Mouse (Mus musculus) myocyte (in vitro differentiated cells): ENCODE measurements around the gene Rab8a.

Experiments used
- E2F4 ChIP-seq: IDR thresholded peaks from one replicate; pipeline ENCODE4 v1.6.1; 2011; ENCODE audit warnings: mild to moderate bottlenecking, control low read depth, moderate library complexity; ENCODE audit not compliant: insufficient read depth
- MAX ChIP-seq: IDR thresholded peaks from one replicate; pipeline ENCODE4 v1.6.1; 2011; ENCODE audit warnings: low read depth, mild to moderate bottlenecking, control low read depth
- MYOG ChIP-seq, 3 experiments: IDR thresholded peaks; one replicate each; pipeline ENCODE4 v1.6.1; 2011; ENCODE audit warnings: control low read depth in 2 of 3, low read depth in 2 of 3, mild to moderate bottlenecking in 2 of 3; ENCODE audit not compliant: insufficient read length in 2 of 3, control insufficient read depth in 1 of 3, insufficient read depth in 1 of 3
- POLR2A ChIP-seq: IDR thresholded peaks from one replicate; pipeline ENCODE4 v1.6.1; 2011; ENCODE audit warnings: low read depth, mild to moderate bottlenecking, control low read depth, moderate library complexity; ENCODE audit not compliant: insufficient read length
- POLR2AphosphoS2 ChIP-seq: IDR thresholded peaks from one replicate; pipeline ENCODE4 v1.6.1; 2011; ENCODE audit warnings: low read depth, control low read depth; ENCODE audit not compliant: insufficient read length
- REST ChIP-seq: IDR thresholded peaks from one replicate; pipeline ENCODE4 v1.6.1; 2011; ENCODE audit warnings: mild to moderate bottlenecking, control low read depth, moderate library complexity; ENCODE audit not compliant: insufficient read depth, insufficient read length
- SRF ChIP-seq: IDR thresholded peaks from one replicate; pipeline ENCODE4 v1.6.1; 2011; ENCODE audit warnings: low read depth; ENCODE audit not compliant: control insufficient read depth, insufficient read length
- TCF12 ChIP-seq: IDR thresholded peaks from one replicate; pipeline ENCODE4 v1.6.1; 2011; ENCODE audit warnings: mild to moderate bottlenecking, control low read depth; ENCODE audit not compliant: poor library complexity, insufficient read depth, severe bottlenecking
- TCF3 ChIP-seq: IDR thresholded peaks from one replicate; pipeline ENCODE4 v1.6.1; 2011; ENCODE audit warnings: low read depth, control low read depth; ENCODE audit not compliant: insufficient read length
- USF1 ChIP-seq: IDR thresholded peaks from one replicate; pipeline ENCODE4 v1.6.1; 2011; ENCODE audit warnings: low read depth, mild to moderate bottlenecking, control low read depth, moderate library complexity

GRCm38 (mm10) chr8:72137431-72137830, 23.6 kb upstream of the Rab8a start:
- TF ChIP-seq MAX: no peak
- TF ChIP-seq E2F4: no peak
- TF ChIP-seq POLR2A: no peak
- TF ChIP-seq TCF12: no peak
- no peak for TF ChIP-seq POLR2AphosphoS2
- TF ChIP-seq TCF3: no peak
- no peak for TF ChIP-seq REST
- no peak for TF ChIP-seq USF1
- TF ChIP-seq MYOG (IDR thresholded peaks at IDR 0.05; ENCODE audit: control insufficient read depth in 1 of 3, insufficient read depth in 1 of 3, insufficient read length in 2 of 3, low read depth in 2 of 3): no peak
- TF ChIP-seq SRF: no peak
